Comparison of ENCODE assay signal across 8 mouse cellular contexts in genomic region chr5:24444746-24445427, GRCm38 (mm10). TPM values are rescaled to one million over a fixed set of nuclear protein-coding genes. Genes with fewer than 3 reads are reported as not detected.
A peak's percentile ranks its signal among the peaks of the same experiment; 100 is the strongest.
DNase-seq lines count a peak whose midpoint lies in the region; ATAC-seq and TF ChIP-seq lines count a peak whose summit lies in the region.

Fastk (minus strand) TSS chr5:24445287.

- peak; percentile 91 for DNase-seq in MN1 (ENCODE audit: low spot score)
- peak; percentile 93 for DNase-seq in cerebellum, adult 9-10 months
- peak; percentile 71 for DNase-seq in layer of hippocampus, adult 9-10 months (ENCODE audit: low spot score)
- peak; percentile 87 to 89 for DNase-seq in thymus, adult 18-20 months

- H3K27me3 ChIP-seq in lung, embryonic 15.5 days: no peaks in the 10 kb centered on the region

- WGBS in lung, embryonic 15.5 days: under 1% methylated on average over 60 of the region's 60 CpGs
- WGBS in olfactory bulb, adult 2 months: under 1% methylated on average over 60 of the region's 60 CpGs

- ATAC-seq in frontal cortex, adult (ENCODE audit: low TSS enrichment): peak; percentile 78
- ATAC-seq in hematopoietic stem cell, adult 5-6 weeks (replicated peaks in 1 of 2; ENCODE audit: insufficient read depth in 1 of 2, low FRiP score in 2 of 2, low TSS enrichment in 1 of 2, low read depth in 1 of 2, poor library complexity in 2 of 2, severe bottlenecking in 2 of 2): peak; percentile 56 to 73
- ATAC-seq in lung, embryonic 15.5 days (ENCODE audit: borderline replicate concordance, extremely low read depth, low FRiP score, low TSS enrichment): peak; percentile 85

- peak; percentile 89 for TF ChIP-seq POLR2A in olfactory bulb, adult 2 months (IDR thresholded peaks at IDR 0.05; ENCODE audit: insufficient read depth, low read depth, low read length)

- TF ChIP-seq CTCF in olfactory bulb, adult 2 months (IDR thresholded peaks at IDR 0.05; ENCODE audit: insufficient read depth, low read depth, low read length): no peak

- peak within 1 kb of the TSS; percentile 95 for H3K9ac ChIP-seq in lung, embryonic 15.5 days

- H3K36me3 ChIP-seq in lung, embryonic 15.5 days: peaks cover 32% of the 10 kb centered on the region

- H3K4me3 ChIP-seq in lung, embryonic 15.5 days: peak within 1 kb of the TSS; percentile 94
- H3K4me3 ChIP-seq in olfactory bulb, adult 2 months (ENCODE audit: insufficient read depth, low read depth, low read length): peak within 1 kb of the TSS; percentile 76

- peak within 1 kb of the TSS; percentile 83 for H3K4me2 ChIP-seq in lung, embryonic 15.5 days

- peaks cover 33% of the 10 kb centered on the region for H3K4me1 ChIP-seq in lung, embryonic 15.5 days
- peaks cover 31% of the 10 kb centered on the region for H3K4me1 ChIP-seq in olfactory bulb, adult 2 months (ENCODE audit: control insufficient read depth, insufficient read depth, low read length)

- no peaks in the 10 kb centered on the region for H3K9me3 ChIP-seq in lung, embryonic 15.5 days

- H3K27ac ChIP-seq in lung, embryonic 15.5 days: peak within 1 kb of the TSS; percentile 88
- H3K27ac ChIP-seq in olfactory bulb, adult 2 months (ENCODE audit: insufficient read depth, low read depth, low read length): peak within 1 kb of the TSS; percentile 74

RNA-seq across cellular contexts. Expression of gene Fastk, which starts in this region (rescaled TPM):
- 14.8 and 29.4 TPM in 2 replicates for total RNA-seq in hematopoietic stem cell, adult 5-6 weeks (2017)
- polyA plus RNA-seq in lung, embryonic 15.5 days (2015; fragmentation: Nextera tagmentation; extraction: Ambion mirVana): 91.2 and 96.3 TPM in 2 replicates
- polyA plus RNA-seq in olfactory bulb, adult 2 months (2012; ENCODE audit: insufficient read depth, insufficient read length, low replicate concordance, missing spikeins): not detected in 2 replicates

Comparison
In these comparisons a context has a peak if more than half of its experiments do, and no peak if none do; other contexts are left out.
1. Peak in every context shown above with its lines: DNase-seq, ATAC-seq, H3K4me3 ChIP-seq and H3K27ac ChIP-seq.